Mouse (Mus musculus): ENCODE measurements around the gene Cacna1b. TPM values are rescaled to one million over a fixed set of nuclear protein-coding genes. Genes with fewer than 3 reads are reported as not detected.

Gene Cacna1b
- polyA plus RNA-seq, 1 experiment from 2014 or later, result 0.18 TPM

- H3K9ac ChIP-seq, result no peak overlapping the region
- H3K36me3 ChIP-seq, result no peaks in the 10 kb centered on the region
- no peaks in the 10 kb centered on the region for H3K4me1 ChIP-seq (replicated peaks)
- no peak overlapping the region for H3K27ac ChIP-seq (ENCODE audit: poor library complexity, severe bottlenecking)
- H3K4me3 ChIP-seq, result no peak overlapping the region
- no peaks in the 10 kb centered on the region for H3K27me3 ChIP-seq (replicated peaks)
- 82% methylated on average over 4 of the region's 4 CpGs for WGBS
- ATAC-seq (ENCODE audit: insufficient number of reproducible peaks, low FRiP score), result no peak
- H3K4me2 ChIP-seq, result no peak overlapping the region
- peaks cover 20% of the 10 kb centered on the region for H3K9me3 ChIP-seq (replicated peaks)
These were observed 173.5 kb downstream of the Cacna1b start for GRCm38 (mm10) chr2:24589426-24589825.

GRCm38 (mm10) chr2:24587999-24588398 lies 175.0 kb downstream of the Cacna1b start:
- Histone ChIP-seq H3K9me3 (replicated peaks) (peaks cover 21% of the 10 kb centered on the region), H3K4me1 (replicated peaks) (no peaks in the 10 kb centered on the region), H3K36me3 (no peaks in the 10 kb centered on the region), H3K27ac (ENCODE audit: poor library complexity, severe bottlenecking) (no peak overlapping the region), H3K4me2 (no peak overlapping the region), H3K9ac (no peak overlapping the region), H3K4me3 (no peak overlapping the region), H3K27me3 (replicated peaks) (no peaks in the 10 kb centered on the region)
- ATAC-seq (ENCODE audit: insufficient number of reproducible peaks, low FRiP score), result no peak

GRCm38 (mm10) chr2:24574616-24575015 lies 188.3 kb downstream of the Cacna1b start:
- Histone ChIP-seq H3K9ac (no peak overlapping the region), H3K27ac (ENCODE audit: poor library complexity, severe bottlenecking) (no peak overlapping the region), H3K4me2 (no peak overlapping the region), H3K36me3 (no peaks in the 10 kb centered on the region), H3K27me3 (replicated peaks) (peaks cover 20% of the 10 kb centered on the region), H3K9me3 (replicated peaks) (no peaks in the 10 kb centered on the region), H3K4me1 (replicated peaks) (no peaks in the 10 kb centered on the region), H3K4me3 (no peak overlapping the region)
- ATAC-seq (ENCODE audit: insufficient number of reproducible peaks, low FRiP score), result no peak
- 18% methylated on average over 3 of the region's 3 CpGs for WGBS

DNA sequence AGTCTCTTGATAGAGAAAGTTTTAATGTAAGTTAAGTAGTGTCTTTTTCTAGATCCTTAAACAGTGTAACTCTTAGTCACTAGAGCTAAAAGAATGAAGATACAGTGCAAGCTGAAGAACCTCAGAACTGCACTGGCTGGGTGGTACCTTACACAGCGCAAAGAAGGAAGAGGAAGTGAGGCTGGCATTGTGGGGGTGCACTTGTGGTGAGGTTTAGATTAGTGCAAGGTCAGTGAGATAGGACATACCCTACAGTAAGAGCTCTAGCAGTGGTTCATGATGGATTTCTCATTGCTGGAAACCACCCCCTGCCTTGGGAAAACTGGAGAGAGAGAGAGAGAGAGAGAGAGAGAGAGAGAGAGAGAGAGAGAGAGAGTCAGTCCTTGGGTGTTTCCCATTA lies 192.0 kb downstream of the Cacna1b start:
- Histone ChIP-seq H3K36me3 (no peaks in the 10 kb centered on the region), H3K27me3 (replicated peaks) (peaks cover 11% of the 10 kb centered on the region; the same call in 1 of the 2 replicates), H3K4me2 (no peak overlapping the region), H3K4me1 (replicated peaks) (no peaks in the 10 kb centered on the region), H3K9ac (no peak overlapping the region), H3K9me3 (replicated peaks) (no peaks in the 10 kb centered on the region), H3K4me3 (no peak overlapping the region), H3K27ac (ENCODE audit: poor library complexity, severe bottlenecking) (no peak overlapping the region)
- no peak for ATAC-seq (ENCODE audit: insufficient number of reproducible peaks, low FRiP score)
- 52% methylated on average over 1 of the region's 1 CpGs for WGBS

- WGBS, result 8% methylated on average over 3 of the region's 3 CpGs
- ATAC-seq (ENCODE audit: insufficient number of reproducible peaks, low FRiP score), result no peak
- H3K4me3 ChIP-seq, result no peak overlapping the region
These were observed 194.4 kb downstream of the Cacna1b start for GRCm38 (mm10) chr2:24568555-24568954.

DNA sequence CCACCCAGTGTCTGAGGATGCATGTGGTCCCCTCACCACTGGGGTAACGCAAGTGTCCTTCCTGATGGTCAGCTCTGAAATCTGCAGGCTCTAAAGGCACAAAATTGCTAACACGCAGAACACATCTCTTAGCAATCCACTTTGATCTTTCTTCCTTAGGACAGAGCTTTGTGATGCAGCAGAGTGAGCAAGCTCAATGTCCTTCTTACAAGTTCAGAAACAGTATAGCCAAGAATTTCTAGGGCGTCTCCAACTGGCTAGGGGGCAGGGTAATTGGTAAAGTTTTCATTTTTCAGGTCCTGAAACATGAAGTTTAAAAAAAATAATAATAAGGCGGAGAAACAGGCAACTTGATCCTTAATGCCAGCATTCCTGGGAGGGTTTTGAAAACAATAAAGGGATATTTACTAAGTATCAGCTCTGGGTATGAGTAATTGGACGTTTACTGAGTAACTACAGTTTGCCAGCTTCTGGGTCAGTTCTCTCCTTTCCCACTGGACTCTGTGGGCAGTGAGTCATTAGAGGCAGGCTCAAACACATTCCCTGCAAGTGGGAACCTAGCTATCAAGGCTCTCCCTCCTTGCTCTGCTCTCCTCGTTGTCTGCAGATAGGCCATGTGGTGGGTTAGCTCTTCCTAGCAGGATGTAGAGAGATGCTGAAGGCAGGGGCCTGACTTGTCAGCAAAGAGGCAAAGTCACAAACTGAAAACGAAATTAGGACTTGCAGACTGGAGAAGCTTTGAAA lies 200.2 kb downstream of the Cacna1b start:
- H3K36me3 ChIP-seq, result no peaks in the 10 kb centered on the region
- H3K9ac ChIP-seq, result no peak overlapping the region
- WGBS, result 63% methylated on average over 7 of the region's 7 CpGs
- no peaks in the 10 kb centered on the region for H3K27me3 ChIP-seq (replicated peaks)
- H3K9me3 ChIP-seq (replicated peaks), result no peaks in the 10 kb centered on the region
- H3K4me3 ChIP-seq, result no peak overlapping the region
- no peak for ATAC-seq (ENCODE audit: insufficient number of reproducible peaks, low FRiP score)
- H3K27ac ChIP-seq (ENCODE audit: poor library complexity, severe bottlenecking), result no peak overlapping the region
- H3K4me1 ChIP-seq (replicated peaks), result no peaks in the 10 kb centered on the region
- no peak overlapping the region for H3K4me2 ChIP-seq

More at GRCm38 (mm10) chr2:24568555-24568954, 194.4 kb downstream of the Cacna1b start:
- no peak overlapping the region for H3K4me2 ChIP-seq
- no peaks in the 10 kb centered on the region for H3K4me1 ChIP-seq (replicated peaks)
- H3K9me3 ChIP-seq (replicated peaks), result no peaks in the 10 kb centered on the region
- no peak overlapping the region for H3K27ac ChIP-seq (ENCODE audit: poor library complexity, severe bottlenecking)
- H3K36me3 ChIP-seq, result no peaks in the 10 kb centered on the region
- peaks cover 10% of the 10 kb centered on the region; the same call in 1 of the 2 replicates for H3K27me3 ChIP-seq (replicated peaks)
- H3K9ac ChIP-seq, result no peak overlapping the region

DNA sequence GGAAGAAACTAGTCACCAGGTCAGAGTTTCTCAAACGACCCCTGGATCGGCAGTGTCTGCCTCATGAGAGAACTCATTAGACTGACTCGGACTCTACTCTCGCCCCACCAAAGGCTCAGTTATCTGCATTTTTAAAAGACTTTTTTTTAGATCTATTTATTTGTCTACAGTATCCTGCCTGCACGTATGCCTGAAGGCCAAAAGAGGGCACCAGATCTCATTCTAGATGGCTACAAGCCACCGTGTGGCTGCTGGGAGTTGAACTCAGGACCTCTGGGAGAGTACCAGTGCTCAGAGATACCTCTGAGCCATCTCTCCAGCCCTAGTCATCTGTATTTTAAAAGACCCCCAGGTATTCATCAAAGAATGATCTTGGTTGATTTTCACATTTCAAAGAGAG lies 201.0 kb downstream of the Cacna1b start:
- Histone ChIP-seq H3K9me3 (replicated peaks) (no peaks in the 10 kb centered on the region), H3K27ac (ENCODE audit: poor library complexity, severe bottlenecking) (no peak overlapping the region), H3K9ac (no peak overlapping the region), H3K4me2 (no peak overlapping the region), H3K4me1 (replicated peaks) (0 out of 2 replicates have a peak, but pooled peaks cover 3% of the 10 kb centered on the region), H3K27me3 (replicated peaks) (no peaks in the 10 kb centered on the region), H3K36me3 (no peaks in the 10 kb centered on the region), H3K4me3 (no peak overlapping the region)
- ATAC-seq (ENCODE audit: insufficient number of reproducible peaks, low FRiP score), result no peak
- 76% methylated on average over 6 of the region's 6 CpGs for WGBS

DNA sequence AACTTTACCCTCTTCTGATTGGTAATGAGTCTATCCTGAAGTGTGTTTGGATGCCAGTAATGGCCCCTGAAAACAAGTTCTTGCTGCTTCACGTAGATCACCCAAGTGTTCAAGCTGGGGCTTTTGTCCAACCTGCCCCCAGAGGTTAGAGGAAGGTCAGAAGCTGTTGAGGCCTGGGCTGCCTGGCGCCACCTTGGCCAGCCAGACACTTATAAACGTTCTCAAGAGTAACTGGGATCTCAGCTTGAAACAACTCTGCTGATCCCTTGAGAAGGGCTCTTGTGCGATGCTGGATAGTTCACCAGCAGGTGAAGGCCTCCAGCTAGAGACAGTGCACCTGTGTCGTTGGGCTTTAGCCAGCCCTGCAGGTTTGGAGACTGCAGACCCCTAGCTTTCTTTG lies 202.8 kb downstream of the Cacna1b start:
- no peak for ATAC-seq (ENCODE audit: insufficient number of reproducible peaks, low FRiP score)
- 61% methylated on average over 5 of the region's 5 CpGs for WGBS

DNA sequence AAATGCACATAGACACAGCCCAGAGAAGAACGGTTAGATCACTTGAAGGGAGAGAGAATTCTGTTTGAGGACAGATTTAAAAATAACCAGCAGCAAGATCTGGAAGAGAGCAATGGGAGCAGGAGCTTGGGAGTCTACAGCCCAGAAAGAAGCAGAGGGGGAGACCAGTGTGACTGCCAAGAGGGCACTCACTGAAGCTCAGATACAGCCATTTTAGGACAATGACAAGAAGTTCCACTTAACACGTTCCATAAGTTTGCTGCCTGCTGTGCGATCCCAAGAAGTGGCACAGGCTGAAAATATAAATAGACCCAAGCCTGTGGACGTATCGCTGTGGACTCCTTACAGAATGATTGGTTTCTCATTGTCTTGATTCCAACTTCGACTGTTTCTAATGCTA lies 206.6 kb downstream of the Cacna1b start:
- whole genome bisulfite sequencing, result 44% methylated on average over 6 of the region's 6 CpGs
- Histone ChIP-seq H3K9ac (no peak overlapping the region), H3K9me3 (replicated peaks) (no peaks in the 10 kb centered on the region), H3K36me3 (no peaks in the 10 kb centered on the region), H3K4me3 (no peak overlapping the region), H3K4me1 (replicated peaks) (peaks cover 22% of the 10 kb centered on the region), H3K27me3 (replicated peaks) (no peaks in the 10 kb centered on the region), H3K27ac (ENCODE audit: poor library complexity, severe bottlenecking) (peak overlapping the region; percentile 22), H3K4me2 (peak overlapping the region; percentile 22; the same call in 1 of the 2 replicates)
- 0 out of 2 replicates have a peak, but pooled peaks have one; percentile 36 for ATAC-seq (ENCODE audit: insufficient number of reproducible peaks, low FRiP score)

More for the DNA sequence above, 202.8 kb downstream of the Cacna1b start:
- Histone ChIP-seq H3K4me2 (no peak overlapping the region), H3K27me3 (replicated peaks) (no peaks in the 10 kb centered on the region), H3K27ac (ENCODE audit: poor library complexity, severe bottlenecking) (no peak overlapping the region), H3K4me1 (replicated peaks) (peaks cover 10% of the 10 kb centered on the region; the same call in 1 of the 2 replicates), H3K4me3 (no peak overlapping the region), H3K9ac (no peak overlapping the region), H3K9me3 (replicated peaks) (no peaks in the 10 kb centered on the region), H3K36me3 (no peaks in the 10 kb centered on the region)

GRCm38 (mm10) chr2:24553962-24554361 lies 209.0 kb downstream of the Cacna1b start:
- Histone ChIP-seq H3K36me3 (no peaks in the 10 kb centered on the region), H3K27me3 (replicated peaks) (no peaks in the 10 kb centered on the region), H3K4me1 (replicated peaks) (peaks cover 22% of the 10 kb centered on the region), H3K4me2 (no peak overlapping the region), H3K9me3 (replicated peaks) (no peaks in the 10 kb centered on the region), H3K27ac (ENCODE audit: poor library complexity, severe bottlenecking) (no peak overlapping the region), H3K9ac (no peak overlapping the region), H3K4me3 (no peak overlapping the region)
- 24% methylated on average over 7 of the region's 7 CpGs for WGBS
- no peak for ATAC-seq (ENCODE audit: insufficient number of reproducible peaks, low FRiP score)

Data from heart, embryonic 12.5 days (tissue).